Mouse (Mus musculus) G1E (cell line): ENCODE measurements at regions not wholly inside any gene's neighbourhood (a gene's known extent, or its start where the extent isn't known, plus 50 kb on each side); places are given as distances from the start of the nearest gene placed in this dataset.

ENCODE experiments used
- ATAC-seq: 2 replicates; pipeline ENCODE4 v1.8.0; 2016; ENCODE audit warnings: mild to moderate bottlenecking; ENCODE audit not compliant: insufficient number of reproducible peaks, poor library complexity, low FRiP score, severe bottlenecking; ENCODE audit errors: extremely low read depth
- DNase-seq: peaks from one replicate; pipeline ENCODE4 v3.0.0; 2012; ENCODE audit warnings: low spot score
- H3K27me3 ChIP-seq: 2 replicates; pipeline ENCODE4 v1.6.1; 2012; ENCODE audit warnings: mild to moderate bottlenecking, low read length, inconsistent platforms; ENCODE audit not compliant: insufficient read depth
- H3K36me3 ChIP-seq: replicated peaks from 2 replicates; pipeline ENCODE3; 2012; ENCODE audit warnings: mild to moderate bottlenecking, inconsistent platforms
- H3K4me1 ChIP-seq: 2 replicates; pipeline ENCODE4 v1.6.1; 2012; ENCODE audit warnings: low read depth, low read length, inconsistent platforms, mixed read lengths; ENCODE audit not compliant: insufficient read depth
- H3K4me3 ChIP-seq: 2 replicates; pipeline ENCODE4 v1.5.1; 2012; ENCODE audit warnings: low read depth, mild to moderate bottlenecking, inconsistent platforms, low read length, moderate library complexity, mixed read lengths
- H3K9me3 ChIP-seq: replicated peaks from 2 replicates; pipeline ENCODE4 v1.6.1; 2012; ENCODE audit warnings: inconsistent platforms
- CTCF ChIP-seq: IDR thresholded peaks from 2 replicates; pipeline ENCODE4 v1.5.1; 2012; ENCODE audit warnings: low read depth, low read length, inconsistent platforms, mixed read lengths
- GATA1 ChIP-seq: IDR thresholded peaks from 2 replicates; pipeline ENCODE4 v1.6.1; 2012; ENCODE audit warnings: borderline replicate concordance, low read length, inconsistent platforms, mixed read lengths
- GATA2 ChIP-seq: IDR thresholded peaks from 2 replicates; pipeline ENCODE4 v1.6.1; 2012; ENCODE audit warnings: low read depth, low read length, inconsistent platforms, borderline replicate concordance
- POLR2AphosphoS5 ChIP-seq: IDR thresholded peaks from 2 replicates; pipeline ENCODE4 v1.6.1; 2012; ENCODE audit warnings: low read depth, low read length, inconsistent platforms; ENCODE audit not compliant: insufficient replicate concordance
- TAL1 ChIP-seq: conservative IDR thresholded peaks from 2 replicates; pipeline ENCODE4 v1.6.1; 2012; ENCODE audit warnings: low read depth, low read length, inconsistent platforms, mixed read lengths

GRCm38 (mm10) chr16:30818541-30819120 is 219.1 kb downstream of the Fam43a start:
- H3K4me1 ChIP-seq: no peaks in the 10 kb centered on the region
- no peaks in the 10 kb centered on the region for H3K36me3 ChIP-seq
- H3K9me3 ChIP-seq: no peaks in the 10 kb centered on the region
- ATAC-seq (no peak), DNase-seq (no peak)
- TF ChIP-seq POLR2AphosphoS5: no peak
- TF ChIP-seq CTCF: no peak
- no peak for TF ChIP-seq GATA1
- TF ChIP-seq GATA2: no peak
- no peak for TF ChIP-seq TAL1
- H3K4me3 ChIP-seq: no peak overlapping the region
- peaks cover 16% of the 10 kb centered on the region for H3K27me3 ChIP-seq

- no peaks in the 10 kb centered on the region for H3K36me3 ChIP-seq
- DNase-seq (no peak), ATAC-seq (no peak)
- H3K4me3 ChIP-seq: no peak overlapping the region
- no peaks in the 10 kb centered on the region for H3K4me1 ChIP-seq
- peaks cover 17% of the 10 kb centered on the region for H3K27me3 ChIP-seq
- TF ChIP-seq TAL1 (no peak), CTCF (no peak)
- no peaks in the 10 kb centered on the region for H3K9me3 ChIP-seq
These were observed 219.8 kb downstream of the Fam43a start for GRCm38 (mm10) chr16:30819342-30819741.

- no peak for TF ChIP-seq TAL1
- TF ChIP-seq GATA2: no peak
- TF ChIP-seq CTCF: no peak
- TF ChIP-seq GATA1: no peak
- no peak for TF ChIP-seq POLR2AphosphoS5
- H3K4me3 ChIP-seq: no peak overlapping the region
- H3K9me3 ChIP-seq: no peaks in the 10 kb centered on the region
- no peak for ATAC-seq
- H3K4me1 ChIP-seq: no peaks in the 10 kb centered on the region
- no peak for DNase-seq
- peaks cover 17% of the 10 kb centered on the region for H3K27me3 ChIP-seq
- no peaks in the 10 kb centered on the region for H3K36me3 ChIP-seq
These were observed 220.7 kb downstream of the Fam43a start for GRCm38 (mm10) chr16:30820234-30820633.

- no peak for DNase-seq
- H3K36me3 ChIP-seq: no peaks in the 10 kb centered on the region
- peaks cover 17% of the 10 kb centered on the region for H3K27me3 ChIP-seq
- no peak for TF ChIP-seq CTCF
- ATAC-seq: no peak
- H3K9me3 ChIP-seq: no peaks in the 10 kb centered on the region
- H3K4me3 ChIP-seq: no peak overlapping the region
- no peaks in the 10 kb centered on the region for H3K4me1 ChIP-seq
These were observed 221.2 kb downstream of the Fam43a start for GRCm38 (mm10) chr16:30820761-30821160.

GRCm38 (mm10) chr16:30821191-30821910 is 221.8 kb downstream of the Fam43a start:
- Histone ChIP-seq H3K27me3 (peaks cover 17% of the 10 kb centered on the region), H3K4me1 (no peaks in the 10 kb centered on the region), H3K36me3 (no peaks in the 10 kb centered on the region), H3K4me3 (no peak overlapping the region), H3K9me3 (no peaks in the 10 kb centered on the region)
- ATAC-seq: no peak
- TF ChIP-seq TAL1 (no peak), CTCF (no peak), GATA2 (no peak), POLR2AphosphoS5 (no peak), GATA1 (no peak)
- no peak for DNase-seq

- Histone ChIP-seq H3K27me3 (peaks cover 17% of the 10 kb centered on the region), H3K36me3 (no peaks in the 10 kb centered on the region), H3K4me3 (no peak overlapping the region), H3K4me1 (no peaks in the 10 kb centered on the region), H3K9me3 (no peaks in the 10 kb centered on the region)
- no peak for ATAC-seq
- no peak for DNase-seq
- TF ChIP-seq CTCF (no peak), GATA2 (no peak), GATA1 (no peak), TAL1 (no peak), POLR2AphosphoS5 (no peak)
These were observed 222.5 kb downstream of the Fam43a start for GRCm38 (mm10) chr16:30821911-30822578.

- Histone ChIP-seq H3K9me3 (no peaks in the 10 kb centered on the region), H3K36me3 (no peaks in the 10 kb centered on the region), H3K4me1 (no peaks in the 10 kb centered on the region), H3K4me3 (no peak overlapping the region), H3K27me3 (peaks cover 17% of the 10 kb centered on the region)
- ATAC-seq (no peak), DNase-seq (no peak)
- TF ChIP-seq TAL1 (no peak), GATA1 (no peak), CTCF (no peak), GATA2 (no peak), POLR2AphosphoS5 (no peak)
These were observed 226.6 kb downstream of the Fam43a start for GRCm38 (mm10) chr16:30826128-30826527.
